Mouse (Mus musculus) c-Kit-positive CD71-positive TER-119-positive erythroid progenitor cells, embryonic 14.5 days (primary cell): ENCODE results near the gene Bmp6.

Experiments used
- DNase-seq: peaks from one replicate; pipeline ENCODE4 v3.0.0-alpha.2; 2013; ENCODE audit warnings: low spot score

The Bmp6 gene

DNA sequence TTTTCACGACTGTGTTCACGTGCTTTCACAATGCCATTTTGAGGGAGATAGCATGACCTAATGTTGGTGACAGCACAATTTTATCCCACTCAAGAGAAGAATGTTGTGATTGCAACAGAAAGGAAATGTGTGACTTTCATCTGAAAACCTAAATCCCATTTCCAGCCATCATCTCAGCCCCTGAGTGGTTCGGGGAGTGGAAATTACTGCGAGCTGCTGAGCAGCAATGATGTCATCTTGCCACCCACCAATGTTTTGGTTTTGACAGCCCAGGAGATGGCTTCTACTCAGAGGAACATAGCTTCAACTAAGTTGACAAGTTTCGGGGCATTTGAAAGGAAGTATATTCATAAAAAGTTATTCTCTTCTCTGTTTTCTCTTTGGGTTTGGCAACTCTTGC, 202.8 kb downstream of the Bmp6 start:
- no peak for DNase-seq

DNA sequence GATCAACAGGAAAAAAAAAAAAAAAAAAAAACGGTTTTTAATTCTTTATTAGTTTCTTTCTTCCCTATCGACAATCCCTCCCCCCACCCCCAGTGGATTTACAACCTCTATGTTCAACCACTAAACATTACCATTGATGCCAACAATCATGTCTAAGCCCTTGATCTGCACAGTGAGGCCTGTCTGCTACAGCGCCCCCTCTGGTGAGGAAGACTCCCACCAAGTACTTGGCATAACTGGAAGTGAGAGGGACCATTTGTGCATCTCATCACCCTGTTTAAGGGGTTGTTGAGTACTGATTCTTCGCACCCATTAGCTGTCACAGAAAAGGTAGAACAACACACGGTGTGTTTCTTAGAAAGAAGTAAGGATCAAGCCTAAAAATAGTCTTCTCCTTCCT, 203.8 kb downstream of the Bmp6 start:
- DNase-seq: no peak
